Mouse (Mus musculus): ENCODE results near the gene Ccdc141.

DNA sequence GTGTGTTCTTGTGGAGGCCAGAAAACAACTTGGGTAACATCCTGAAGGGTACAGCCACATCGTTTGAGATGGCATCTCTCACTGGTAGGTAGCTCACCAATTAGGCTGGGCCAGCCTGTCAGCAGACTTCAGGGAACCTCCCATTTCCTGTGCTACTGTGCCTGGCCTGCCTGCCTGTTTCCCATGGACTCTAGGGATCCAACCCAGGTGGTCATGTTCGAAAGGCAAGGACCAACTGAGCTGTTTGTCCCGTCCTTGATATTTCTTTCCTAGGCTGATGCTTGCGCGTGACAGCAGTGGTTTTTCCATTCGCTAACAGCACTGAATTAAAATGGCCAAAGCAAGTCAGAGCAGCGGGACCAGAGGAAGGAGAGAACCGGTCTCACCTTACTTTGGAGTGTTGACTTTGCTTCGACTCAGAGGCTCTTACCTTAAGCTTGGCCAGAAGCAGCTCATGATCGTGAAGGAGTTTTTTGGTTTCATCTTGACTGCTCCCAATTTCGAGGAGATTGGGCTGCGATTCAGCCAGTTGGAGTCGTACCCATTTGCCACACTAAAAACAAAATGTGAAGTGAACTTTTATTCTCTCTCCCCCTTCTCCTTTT lies 2.3 kb downstream of the Ccdc141 start:
- TF ChIP-seq CTCF (IDR thresholded peaks at IDR 0.05; ENCODE audit: low read depth, low read length) (no peak), POLR2A (IDR thresholded peaks at IDR 0.05; ENCODE audit: borderline replicate concordance, low read depth, low read length) (no peak)
